Mouse (Mus musculus) liver, postnatal 0 days (tissue): ENCODE measurements around the gene Fam102a.

Experiments used
- CTCF ChIP-seq: sonication (generic); IDR thresholded peaks from 2 replicates; pipeline ENCODE4 v1.5.1; 2016; ENCODE audit warnings: antibody characterized with exemption, low read depth
- EP300 ChIP-seq: IDR thresholded peaks from 2 replicates; pipeline ENCODE4 v1.6.1; 2016; ENCODE audit warnings: antibody characterized with exemption, low read depth, mild to moderate bottlenecking

DNA sequence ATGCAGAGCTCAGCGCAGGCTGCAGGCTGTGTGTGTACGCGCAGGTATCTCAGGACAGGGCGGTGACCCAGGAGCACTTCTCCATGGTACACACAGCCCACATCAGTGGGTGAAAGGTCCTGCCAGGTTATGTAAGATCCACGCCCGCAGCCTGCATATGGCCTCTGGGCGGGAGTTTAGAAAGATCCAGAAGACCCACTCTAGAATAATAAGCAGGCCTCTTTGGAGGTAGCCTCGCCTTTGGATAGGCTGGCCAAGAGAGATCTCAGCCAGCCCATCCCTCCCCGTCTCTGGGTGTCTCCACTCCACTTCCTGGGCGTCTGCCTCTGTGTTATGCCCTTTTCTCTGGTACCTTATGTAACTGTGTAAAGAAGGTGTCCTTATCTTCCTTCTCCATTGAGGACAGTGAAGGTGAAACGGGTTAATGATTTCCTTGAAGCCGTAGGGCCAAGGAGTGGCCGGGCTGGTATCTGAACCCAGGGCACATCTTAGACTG is 10.5 kb upstream of the Fam102a start:
- TF ChIP-seq CTCF (no peak), EP300 (peak; percentile 75)
